Mouse (Mus musculus) hindbrain, embryonic 15.5 days (tissue): ENCODE data around the gene Gm11032. TPM values are rescaled to one million over a fixed set of nuclear protein-coding genes. Genes with fewer than 3 reads are reported as not detected.
"Not testable (repeated sequence)": the region's sequence is repeated elsewhere in the genome, so short reads cannot be mapped to it uniquely, and the experiment has no call there.

Experiments
- ATAC-seq: fragments of 200-750 bp; cut with Nextera tagmentation; 2 replicates; pipeline ENCODE4 v1.8.0; 2017; ENCODE audit warnings: low read depth, moderate number of reproducible peaks, moderate TSS enrichment; ENCODE audit not compliant: low FRiP score
- H3K27ac ChIP-seq: fragments of 300-500 bp; sonication (generic); replicated peaks from 2 replicates; pipeline ENCODE4 v1.5.1; 2015; ENCODE audit warnings: mild to moderate bottlenecking, inconsistent platforms
- H3K27me3 ChIP-seq: fragments of 300-500 bp; sonication (generic); 2 replicates; pipeline ENCODE4 v1.6.1; 2015; ENCODE audit warnings: control low read depth, inconsistent platforms
- H3K36me3 ChIP-seq: fragments of 300-500 bp; sonication (generic); 2 replicates; pipeline ENCODE4 v1.6.1; 2015; ENCODE audit warnings: control low read depth, inconsistent platforms
- H3K4me1 ChIP-seq: fragments of 300-500 bp; sonication (generic); replicated peaks from 2 replicates; pipeline ENCODE4 v1.6.1; 2015; ENCODE audit warnings: control low read depth, inconsistent platforms
- H3K4me2 ChIP-seq: fragments of 300-500 bp; sonication (generic); 2 replicates; pipeline ENCODE4 v1.6.1; 2015; ENCODE audit warnings: moderate library complexity, mild to moderate bottlenecking, inconsistent platforms
- H3K4me3 ChIP-seq: fragments of 300-500 bp; sonication (generic); 2 replicates; pipeline ENCODE4 v1.5.1; 2015; ENCODE audit warnings: mild to moderate bottlenecking, inconsistent platforms
- H3K9ac ChIP-seq: fragments of 300-500 bp; sonication (generic); 2 replicates; pipeline ENCODE4 v1.6.1; 2015; ENCODE audit warnings: inconsistent platforms
- H3K9me3 ChIP-seq: fragments of 300-500 bp; sonication (generic); 2 replicates; pipeline ENCODE4 v1.6.1; 2016; ENCODE audit warnings: control low read depth, inconsistent platforms
- WGBS: fragments of 180-500 bp; shearing (Covaris S2); methylation state at CpG from one replicate; pipeline ENCODE4 v1.1.7; 2015; 5-methylcytosine and 5-hydroxymethylcytosine counted together
- polyA plus RNA-seq: library from polyadenylated mRNA; unstranded; fragments of >200 nt; fragmentation: Nextera tagmentation; extraction: Ambion mirVana; gene quantifications from 2 replicates; pipeline ENCODE4 v1.2.1, GENCODE M21; 2015

The Gm11032 gene
- not detected in 2 replicates for polyA plus RNA-seq

GRCm38 (mm10) chr11:4620017-4620485, at the start of gene Gm11032:
TSS of gene Gm11032 (plus strand) at chr11:4620067.
- no peak for ATAC-seq
- Histone ChIP-seq H3K4me3 (no peak within 1 kb of the TSS), H3K9me3 (no peaks in the 10 kb centered on the region), H3K9ac (no peak within 1 kb of the TSS), H3K4me1 (no peaks in the 10 kb centered on the region), H3K27me3 (no peaks in the 10 kb centered on the region), H3K27ac (no peak within 1 kb of the TSS), H3K4me2 (no peak within 1 kb of the TSS), H3K36me3 (no peaks in the 10 kb centered on the region)
- WGBS = 85% methylated on average over 16 of the region's 16 CpGs

- Histone ChIP-seq H3K27ac (no peak overlapping the region), H3K9ac (no peak overlapping the region), H3K36me3 (no peaks in the 10 kb centered on the region), H3K4me2 (no peak overlapping the region), H3K9me3 (no peaks in the 10 kb centered on the region), H3K27me3 (no peaks in the 10 kb centered on the region), H3K4me1 (peaks cover 6% of the 10 kb centered on the region), H3K4me3 (no peak overlapping the region)
- 78% methylated on average over 4 of the region's 4 CpGs for WGBS
- no peak for ATAC-seq
Observed at GRCm38 (mm10) chr11:4571491-4571901, 48.4 kb upstream of the Gm11032 start.

- not testable (repeated sequence) for ATAC-seq, H3K27me3 ChIP-seq, H3K9ac ChIP-seq, H3K4me2 ChIP-seq, H3K27ac ChIP-seq, H3K9me3 ChIP-seq, H3K4me3 ChIP-seq, H3K4me1 ChIP-seq, H3K36me3 ChIP-seq
- 84% methylated on average over 2 of the region's 2 CpGs for WGBS
Observed at GRCm38 (mm10) chr11:4576090-4576732, 43.7 kb upstream of the Gm11032 start.

- no peak for ATAC-seq
- H3K4me2 ChIP-seq = no peak overlapping the region
- no peak overlapping the region for H3K27ac ChIP-seq
- H3K27me3 ChIP-seq = no peaks in the 10 kb centered on the region
- whole genome bisulfite sequencing = 91% methylated on average over 2 of the region's 2 CpGs
- no peaks in the 10 kb centered on the region for H3K36me3 ChIP-seq
- no peaks in the 10 kb centered on the region for H3K9me3 ChIP-seq
- H3K4me1 ChIP-seq = peaks cover 10% of the 10 kb centered on the region
- H3K4me3 ChIP-seq = no peak overlapping the region
- H3K9ac ChIP-seq = no peak overlapping the region
Observed at GRCm38 (mm10) chr11:4577079-4577478, 42.8 kb upstream of the Gm11032 start.

- Histone ChIP-seq H3K4me3 (no peak overlapping the region), H3K4me2 (no peak overlapping the region), H3K27me3 (no peaks in the 10 kb centered on the region), H3K9ac (no peak overlapping the region), H3K27ac (no peak overlapping the region), H3K9me3 (no peaks in the 10 kb centered on the region), H3K4me1 (peaks cover 10% of the 10 kb centered on the region), H3K36me3 (no peaks in the 10 kb centered on the region)
- WGBS = 66% methylated on average over 2 of the region's 2 CpGs
- ATAC-seq = no peak
Observed at GRCm38 (mm10) chr11:4578682-4579081, 41.2 kb upstream of the Gm11032 start.

- WGBS = 88% methylated on average over 4 of the region's 4 CpGs
- Histone ChIP-seq H3K4me1 (peaks cover 31% of the 10 kb centered on the region), H3K27me3 (no peaks in the 10 kb centered on the region), H3K27ac (no peak overlapping the region), H3K4me2 (no peak overlapping the region), H3K36me3 (no peaks in the 10 kb centered on the region), H3K9me3 (no peaks in the 10 kb centered on the region), H3K4me3 (no peak overlapping the region), H3K9ac (no peak overlapping the region)
- ATAC-seq = no peak
Observed at GRCm38 (mm10) chr11:4591811-4592210, 28.1 kb upstream of the Gm11032 start.

- WGBS = 19% methylated on average over 5 of the region's 5 CpGs
- peak overlapping the region; percentile 95 for H3K9ac ChIP-seq
Observed at GRCm38 (mm10) chr11:4593491-4593848, 26.4 kb upstream of the Gm11032 start.

GRCm38 (mm10) chr11:4593849-4594607, 25.8 kb upstream of the Gm11032 start:
- under 1% methylated on average over 43 of the region's 45 CpGs for WGBS

More at GRCm38 (mm10) chr11:4593491-4593848, 26.4 kb upstream of the Gm11032 start:
- Histone ChIP-seq H3K4me2 (peak overlapping the region; percentile 57), H3K4me3 (peak overlapping the region; percentile 100), H3K36me3 (no peaks in the 10 kb centered on the region), H3K27ac (no peak overlapping the region), H3K9me3 (no peaks in the 10 kb centered on the region), H3K4me1 (peaks cover 31% of the 10 kb centered on the region), H3K27me3 (no peaks in the 10 kb centered on the region)
- ATAC-seq = no peak

GRCm38 (mm10) chr11:4594608-4595500, 25.0 kb upstream of the Gm11032 start, which contains the start of gene Mtmr3:
TSS of gene Mtmr3 (minus strand) at chr11:4594863.
- Histone ChIP-seq H3K27ac (peak within 1 kb of the TSS; percentile 94), H3K27me3 (no peaks in the 10 kb centered on the region), H3K4me2 (peak within 1 kb of the TSS; percentile 57), H3K9me3 (no peaks in the 10 kb centered on the region), H3K9ac (peak within 1 kb of the TSS; percentile 95), H3K4me3 (peak within 1 kb of the TSS; percentile 100), H3K36me3 (no peaks in the 10 kb centered on the region), H3K4me1 (peaks cover 31% of the 10 kb centered on the region)
- peak; percentile 95 for ATAC-seq
- 6% methylated on average over 53 of the region's 53 CpGs for WGBS

More at GRCm38 (mm10) chr11:4593849-4594607, 25.8 kb upstream of the Gm11032 start:
- Histone ChIP-seq H3K9ac (peak overlapping the region; percentile 95), H3K27ac (peak overlapping the region; percentile 94), H3K9me3 (no peaks in the 10 kb centered on the region), H3K4me1 (peaks cover 31% of the 10 kb centered on the region), H3K36me3 (no peaks in the 10 kb centered on the region), H3K4me3 (peak overlapping the region; percentile 100), H3K4me2 (peak overlapping the region; percentile 57), H3K27me3 (no peaks in the 10 kb centered on the region)
- peak; percentile 91 for ATAC-seq

GRCm38 (mm10) chr11:4598411-4598810, 21.5 kb upstream of the Gm11032 start:
- H3K27ac ChIP-seq = no peak overlapping the region
- ATAC-seq = no peak
- H3K36me3 ChIP-seq = no peaks in the 10 kb centered on the region
- H3K4me1 ChIP-seq = peaks cover 11% of the 10 kb centered on the region
- no peaks in the 10 kb centered on the region for H3K9me3 ChIP-seq
- WGBS = 90% methylated on average over 2 of the region's 2 CpGs
- H3K4me2 ChIP-seq = no peak overlapping the region
- no peaks in the 10 kb centered on the region for H3K27me3 ChIP-seq
- H3K9ac ChIP-seq = no peak overlapping the region
- no peak overlapping the region for H3K4me3 ChIP-seq

GRCm38 (mm10) chr11:4599916-4600315, 20.0 kb upstream of the Gm11032 start:
- no peaks in the 10 kb centered on the region for H3K9me3 ChIP-seq
- H3K4me1 ChIP-seq = peaks cover 13% of the 10 kb centered on the region; the same call in 1 of the 2 replicates
- H3K9ac ChIP-seq = no peak overlapping the region
- no peak overlapping the region for H3K4me3 ChIP-seq
- ATAC-seq = no peak
- no peak overlapping the region for H3K27ac ChIP-seq
- WGBS = 92% methylated on average over 3 of the region's 3 CpGs
- no peak overlapping the region for H3K4me2 ChIP-seq
- no peaks in the 10 kb centered on the region for H3K36me3 ChIP-seq
- H3K27me3 ChIP-seq = no peaks in the 10 kb centered on the region
